Mouse (Mus musculus) erythroblast, embryonic 14.5 days (primary cell): ENCODE data around the gene Crisp2.

Experiments used
- GATA1 ChIP-seq: IDR thresholded peaks from 2 replicates; pipeline ENCODE4 v1.6.1; 2012; ENCODE audit warnings: low read length, inconsistent platforms, mixed read lengths
- TAL1 ChIP-seq: IDR thresholded peaks from 3 replicates; pipeline ENCODE4 v1.6.1; 2012; ENCODE audit warnings: low read length, inconsistent platforms, mixed read lengths

DNA sequence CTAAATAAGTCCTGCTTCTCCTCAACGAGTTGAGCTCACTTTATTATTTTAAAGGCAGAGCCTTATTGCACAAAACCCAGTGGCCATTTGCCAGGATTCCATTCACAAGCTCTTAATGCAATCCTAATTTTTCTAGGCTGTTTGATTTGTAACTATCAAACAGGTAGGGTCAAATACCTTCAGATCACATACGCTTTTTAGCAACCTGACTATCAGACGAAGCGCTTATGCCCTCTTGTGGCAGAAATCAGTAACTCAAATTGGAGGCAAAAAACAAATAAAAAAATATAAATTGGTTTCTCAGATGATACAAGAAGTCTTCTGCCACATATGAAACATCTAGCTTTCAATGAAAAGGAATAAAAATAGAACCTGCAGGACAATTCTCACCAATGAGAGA is 17.0 kb upstream of the Crisp2 start:
- TF ChIP-seq GATA1 (no peak), TAL1 (no peak)
